Mouse (Mus musculus) urinary bladder, postnatal 25 days (tissue): ENCODE measurements around the gene Pex26.

Experiments used
- DNase-seq: peaks from one replicate; pipeline ENCODE4 v3.0.0; 2022; ENCODE audit warnings: low spot score

Pex26 gene

DNA sequence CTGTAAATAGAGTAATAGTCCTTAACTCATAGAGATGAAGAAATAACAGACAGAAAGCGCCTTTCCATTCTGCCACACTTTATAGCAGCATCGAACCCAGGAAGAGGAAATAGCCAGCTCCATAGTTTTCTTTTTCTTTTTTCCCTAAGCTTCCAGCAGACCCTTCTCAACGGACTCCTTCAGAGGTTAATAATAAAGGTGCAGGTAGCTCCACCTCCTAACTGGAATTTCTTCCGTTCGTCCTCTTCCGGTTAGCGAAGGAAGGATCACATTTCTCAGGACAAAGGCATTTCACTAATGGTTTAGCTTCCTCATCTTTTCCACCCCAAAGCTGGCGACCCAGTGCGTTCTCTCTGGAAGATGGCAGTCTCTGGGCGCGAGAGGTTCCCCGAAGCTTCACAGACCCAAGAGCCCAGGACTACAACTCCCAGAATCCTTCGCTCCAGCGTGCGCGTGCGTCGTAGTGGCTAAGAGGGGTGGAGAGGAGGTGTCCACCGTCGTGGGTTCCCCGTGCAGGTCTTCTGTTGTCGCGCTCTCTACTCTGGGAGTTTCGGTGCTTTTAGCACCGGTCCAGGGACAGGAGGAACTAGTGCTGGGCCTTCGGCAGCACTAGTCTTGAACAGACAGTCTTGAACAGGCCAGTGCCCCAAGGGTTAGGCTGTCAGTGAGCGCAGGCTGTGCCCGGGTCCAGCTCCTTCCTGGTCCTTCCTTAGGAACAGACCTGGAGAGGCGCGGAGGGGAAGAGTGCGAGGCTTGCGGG is at the start of gene Pex26:
Gene Pex26 (plus strand): TSS at position 254 of the 760 bp plus-strand sequence.
- DNase-seq = peak; percentile 84

DNA sequence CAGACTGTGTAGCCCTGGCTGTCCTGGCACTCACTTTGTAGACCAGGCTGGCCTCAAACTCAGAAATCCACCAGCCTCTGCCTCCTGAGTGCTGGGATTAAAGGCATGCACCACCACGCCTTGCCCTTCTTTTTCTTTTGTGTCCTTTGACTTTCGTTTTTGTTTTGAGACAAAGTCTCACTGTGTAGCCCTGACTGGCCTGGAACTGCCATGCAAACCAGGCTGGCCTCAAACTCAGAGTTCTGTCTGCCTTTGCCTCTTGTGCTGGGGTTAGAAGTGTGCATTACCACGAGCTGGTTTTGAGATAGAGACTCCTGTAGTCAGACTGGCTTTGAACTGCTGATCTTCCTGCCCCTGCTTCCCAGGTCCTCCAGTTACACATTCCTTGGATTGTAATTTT is 49.2 kb upstream of the Pex26 start:
- DNase-seq = no peak

DNA sequence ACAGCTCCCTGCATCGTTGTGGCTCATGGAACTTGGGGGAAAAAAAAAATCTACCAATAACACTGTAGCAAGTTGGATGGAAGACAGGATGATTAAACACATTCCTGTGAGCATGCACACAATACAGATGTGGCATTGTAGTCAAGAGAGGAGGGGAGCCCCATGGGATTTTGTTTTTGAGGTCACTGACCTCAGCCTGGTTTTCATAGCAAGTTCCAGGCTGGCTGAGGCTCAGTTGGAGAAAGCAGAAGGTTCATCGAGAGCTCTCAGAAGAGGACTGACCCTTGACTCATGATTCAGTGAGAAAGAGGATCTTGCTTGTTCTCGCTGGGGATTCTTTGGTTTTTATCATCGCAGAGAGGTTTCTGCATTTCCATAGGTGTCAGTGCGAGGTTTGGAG is 48.6 kb upstream of the Pex26 start:
- DNase-seq = no peak

DNA sequence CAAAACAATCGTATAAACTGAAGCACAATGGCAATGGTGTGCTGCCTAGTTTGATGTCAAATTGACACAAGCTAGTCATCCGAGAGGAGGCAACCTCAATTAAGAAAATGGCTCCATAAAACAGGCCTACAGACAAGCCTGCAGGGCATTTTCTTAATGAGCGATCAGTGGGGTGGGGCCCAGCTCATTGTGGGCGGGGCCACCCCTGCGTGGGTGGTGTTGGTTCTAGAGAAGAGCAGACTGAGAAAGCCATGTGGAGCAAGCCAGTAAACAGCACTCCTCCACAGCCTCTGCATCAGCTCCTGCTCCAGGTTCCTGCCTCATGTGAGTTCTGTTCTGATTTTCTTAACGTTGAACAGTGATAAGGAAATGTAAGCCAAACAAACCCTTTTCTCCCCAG is 46.2 kb upstream of the Pex26 start:
- no peak for DNase-seq

DNA sequence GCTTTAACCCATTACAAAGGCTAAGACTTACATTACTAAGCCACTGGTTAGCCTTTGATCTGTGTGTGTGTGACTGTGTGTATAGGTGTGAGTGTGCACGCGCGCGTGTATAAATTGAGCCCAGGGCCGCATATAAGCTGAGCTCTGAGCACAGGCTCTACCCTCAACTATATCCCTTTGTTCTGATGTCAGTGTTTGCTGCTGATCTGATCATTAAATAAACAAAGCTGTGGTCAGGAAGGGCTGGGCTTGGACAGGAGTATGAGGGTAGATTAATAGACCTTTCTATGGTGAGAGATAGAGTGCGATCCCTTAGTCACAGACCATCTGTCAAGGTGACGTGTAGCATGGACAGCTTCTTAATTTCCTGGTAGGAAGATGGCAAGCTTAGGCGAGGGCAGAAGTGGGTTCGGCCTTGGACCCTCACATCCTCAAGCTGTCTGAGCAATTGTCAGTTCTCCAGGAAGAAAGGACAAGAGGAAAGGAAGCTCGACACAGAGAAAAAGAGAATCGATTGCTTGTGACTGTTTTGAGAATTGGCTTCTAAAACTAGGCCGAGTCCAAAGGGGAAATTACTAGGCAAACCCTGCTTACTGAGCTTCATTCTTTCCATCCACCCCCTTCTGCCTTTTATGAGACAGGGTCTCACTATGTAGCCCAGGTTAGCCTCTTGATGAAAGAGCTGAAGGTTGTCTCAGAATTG is 45.0 kb upstream of the Pex26 start:
- no peak for DNase-seq

DNA sequence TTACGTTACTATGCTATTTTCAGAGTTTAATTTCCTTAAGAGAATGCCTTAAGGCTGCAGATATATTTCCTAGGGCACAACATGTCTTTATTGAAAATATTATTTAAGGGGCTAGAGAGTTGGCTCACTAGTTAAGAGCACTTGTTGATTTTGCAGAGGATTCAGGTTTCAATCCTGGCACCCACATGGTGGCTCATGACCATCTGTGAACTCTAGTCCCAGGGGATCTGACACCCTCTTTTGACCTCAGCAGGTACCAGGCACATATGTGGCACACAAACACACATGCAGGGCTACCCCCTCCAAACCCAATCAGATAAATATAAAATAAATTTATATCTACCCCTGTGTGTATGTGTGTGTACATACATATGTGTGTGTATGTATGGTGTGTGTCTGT is 44.2 kb upstream of the Pex26 start:
- no peak for DNase-seq

DNA sequence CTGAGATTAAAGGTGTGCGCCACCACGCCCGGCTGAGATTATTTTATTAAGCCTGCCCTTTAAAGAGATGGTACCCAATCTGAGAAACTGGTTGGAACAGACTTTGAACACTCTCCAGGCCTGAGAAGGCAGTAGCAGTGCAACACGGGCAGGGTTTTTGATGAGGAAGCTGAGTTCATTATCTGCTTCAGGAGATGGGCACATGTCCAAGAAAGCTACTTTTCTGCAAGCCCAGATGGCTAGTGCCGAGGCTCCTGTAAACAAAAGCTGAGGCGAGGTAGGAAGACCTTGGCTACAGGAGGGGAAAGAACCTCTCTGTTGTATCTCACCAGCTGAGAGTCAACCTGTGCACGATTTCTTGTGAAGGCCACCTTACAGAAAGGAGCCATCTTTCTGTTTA is 41.2 kb upstream of the Pex26 start:
- DNase-seq = no peak

DNA sequence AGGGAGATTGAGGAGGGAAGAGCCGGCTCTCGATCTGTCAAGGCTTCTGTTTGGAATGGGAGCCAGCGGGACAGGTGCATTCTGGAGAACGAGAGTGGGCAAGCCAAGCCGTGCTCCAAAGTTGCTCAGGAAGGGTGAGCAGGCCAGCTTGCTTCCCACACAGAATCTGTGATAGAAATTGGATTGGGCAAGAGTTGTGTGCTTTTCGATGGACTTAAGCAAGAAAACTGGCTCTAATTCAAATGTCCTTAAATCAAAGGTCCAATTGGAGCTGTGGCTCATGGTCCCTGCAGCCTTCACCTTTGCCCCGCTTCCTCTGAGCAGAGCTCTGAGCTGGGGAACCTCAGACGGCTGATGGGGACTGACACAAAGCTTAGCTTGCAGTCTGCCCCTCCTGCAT is 40.0 kb upstream of the Pex26 start:
- DNase-seq = no peak

DNA sequence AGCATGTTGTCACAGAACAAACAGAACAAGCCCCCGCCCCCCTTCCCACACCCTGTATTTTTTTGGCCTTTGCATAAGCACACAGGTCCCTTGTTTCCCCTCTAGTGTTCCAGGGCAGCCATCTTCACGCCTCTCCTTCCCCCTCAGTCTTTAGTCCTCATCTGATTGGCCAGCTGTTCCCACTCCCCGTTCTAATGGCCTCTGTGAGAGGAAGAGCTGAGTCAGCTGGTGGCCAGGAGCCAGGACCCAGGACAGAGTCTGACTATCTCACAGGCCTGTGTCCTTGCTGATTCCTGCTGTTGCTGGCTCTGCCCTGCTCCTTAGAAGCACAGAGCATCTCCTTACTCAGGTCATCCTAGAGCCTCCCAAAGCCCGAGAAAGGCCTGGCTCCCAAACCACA is 39.4 kb upstream of the Pex26 start:
- DNase-seq = no peak

DNA sequence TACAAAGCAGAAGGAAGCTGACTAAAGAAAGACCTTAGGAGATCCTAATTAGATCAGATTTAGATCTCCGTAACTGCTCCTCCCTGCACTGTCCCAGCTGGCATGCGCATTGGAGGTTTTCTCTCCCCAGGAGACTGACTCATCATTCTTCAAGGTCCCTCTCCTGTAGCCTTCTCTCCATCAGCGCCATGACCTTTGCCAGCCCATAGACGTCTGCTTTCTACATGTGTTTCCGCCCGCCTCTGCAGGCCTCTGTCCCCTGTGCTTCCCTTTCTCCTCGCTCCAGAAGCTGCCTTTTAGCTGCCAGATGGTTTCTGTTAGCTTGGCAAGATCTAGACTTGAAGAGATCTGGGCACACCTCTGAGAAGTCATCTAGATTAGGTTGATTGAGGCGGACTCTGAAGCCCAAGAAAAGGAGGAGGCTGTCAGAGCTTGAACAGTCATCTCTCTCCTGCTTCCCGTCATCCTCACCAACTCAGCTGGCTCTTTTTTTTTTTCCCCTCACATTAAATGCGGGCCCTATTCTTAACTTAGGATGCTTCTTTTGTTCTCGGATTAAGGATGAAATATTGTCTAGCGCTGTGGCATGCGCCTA is 38.4 kb upstream of the Pex26 start:
- no peak for DNase-seq

DNA sequence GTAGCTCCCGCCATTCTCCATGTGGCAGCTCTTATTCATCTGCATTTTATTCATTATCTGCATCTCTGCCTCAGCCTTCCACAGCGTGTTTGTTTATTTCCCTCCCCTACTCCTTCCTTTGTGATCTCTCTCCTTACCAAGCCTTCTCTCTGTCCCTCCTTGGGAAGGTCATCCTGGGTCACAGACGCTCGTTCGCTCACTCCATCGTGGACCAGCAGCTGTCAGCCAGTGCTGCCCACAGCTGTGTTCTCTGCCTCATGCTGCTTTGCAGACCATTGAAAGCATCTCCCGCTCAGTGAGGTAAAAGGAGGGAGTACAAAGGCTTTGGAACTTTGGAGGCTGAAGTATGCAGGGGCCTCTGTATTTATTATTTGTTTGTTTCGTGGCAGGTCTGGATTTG is 37.6 kb upstream of the Pex26 start:
- no peak for DNase-seq

DNA sequence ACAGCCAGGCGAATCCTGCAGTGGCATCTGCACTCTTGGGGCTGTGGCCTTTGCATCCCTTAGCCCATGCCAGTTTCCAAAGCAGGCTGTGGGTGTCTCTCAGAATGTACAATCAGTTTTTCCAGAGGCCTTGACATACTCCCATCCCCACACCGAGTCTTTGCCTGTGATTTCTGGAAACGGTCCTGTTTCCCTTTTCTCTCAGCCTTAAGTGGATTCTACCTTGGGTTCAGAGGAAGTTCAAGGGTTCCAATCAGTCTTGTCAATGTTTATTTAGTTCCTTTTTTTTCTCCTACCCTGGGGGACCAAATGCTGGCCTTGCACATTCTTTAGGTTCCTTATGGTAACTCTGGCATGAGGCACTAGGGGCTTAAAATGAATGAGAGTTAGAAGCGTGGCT is 36.7 kb upstream of the Pex26 start:
- DNase-seq = no peak

DNA sequence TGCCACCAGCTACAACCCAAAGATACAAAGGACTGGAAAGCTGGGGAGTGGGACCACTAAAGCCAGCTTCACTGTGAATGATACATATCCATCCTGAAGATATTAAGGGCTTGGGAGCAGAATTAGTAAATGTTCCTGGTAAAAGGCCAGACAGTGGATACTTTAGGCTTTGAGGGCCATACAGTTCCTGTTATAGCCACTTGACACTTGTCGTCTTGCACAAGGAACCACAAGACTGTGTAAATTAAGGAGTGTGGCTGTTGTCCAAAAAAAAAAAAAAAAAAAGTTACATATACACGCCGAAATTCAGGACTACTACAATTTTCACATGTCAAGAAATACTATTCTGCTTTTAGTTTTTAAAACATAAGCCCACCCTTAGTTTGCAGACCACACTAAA is 35.1 kb upstream of the Pex26 start:
- no peak for DNase-seq

DNA sequence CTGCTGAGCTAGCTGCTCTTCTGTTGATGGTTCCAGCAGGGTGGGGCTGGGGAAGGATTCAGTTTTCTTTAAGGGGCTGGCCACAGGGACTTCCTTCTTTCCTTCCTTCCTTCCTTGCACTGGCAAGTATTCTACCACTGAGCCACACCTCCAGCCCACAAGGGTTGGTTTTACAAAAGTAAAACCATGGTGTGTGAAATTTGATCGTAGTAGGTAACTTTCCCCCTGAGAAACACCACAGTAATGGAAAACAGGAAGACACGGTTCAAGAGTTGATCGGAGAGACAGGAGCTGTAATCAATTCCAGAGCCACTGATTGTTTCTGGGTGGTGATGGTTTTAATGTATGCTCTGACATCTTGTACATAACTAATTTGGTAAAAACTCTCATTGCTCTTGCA is 34.0 kb upstream of the Pex26 start:
- no peak for DNase-seq

DNA sequence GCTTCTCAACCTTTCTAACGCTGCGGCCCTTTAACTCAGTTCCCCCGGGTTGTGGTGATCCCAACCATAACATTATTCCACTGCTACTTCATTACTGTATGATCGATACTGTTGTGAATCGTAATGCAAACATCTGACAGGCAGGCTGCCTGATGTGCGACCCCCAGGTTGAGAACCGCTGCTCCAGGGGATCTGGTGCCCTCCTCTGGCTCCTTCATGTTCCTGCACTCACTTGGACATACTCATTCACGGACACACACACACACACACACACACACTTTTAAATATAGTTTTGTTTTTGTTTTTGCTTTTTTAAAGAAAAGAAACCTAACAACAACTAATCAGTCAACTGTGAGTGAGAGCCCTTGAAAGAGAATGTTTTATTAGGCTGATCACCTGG is 33.3 kb upstream of the Pex26 start:
- no peak for DNase-seq

DNA sequence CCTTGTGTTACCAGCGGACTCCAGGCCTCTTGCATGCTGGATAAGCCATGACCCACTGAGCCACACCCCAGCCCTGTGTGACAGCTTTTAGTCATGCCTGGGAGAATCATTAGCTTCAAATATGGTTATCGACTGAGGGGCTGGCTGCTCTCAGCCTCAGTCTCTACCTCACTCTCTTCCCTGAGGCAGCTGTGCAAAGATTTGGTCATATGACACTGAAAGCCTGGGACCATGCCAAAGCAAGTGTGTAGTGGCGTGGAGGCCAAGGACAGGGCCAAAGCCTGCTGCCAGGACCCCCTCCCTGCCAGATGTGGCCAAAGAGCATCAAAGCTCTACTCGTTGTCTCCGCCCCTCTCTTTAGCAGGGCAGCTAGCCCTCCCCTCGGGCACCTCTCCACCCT is 31.7 kb upstream of the Pex26 start:
- DNase-seq = no peak

DNA sequence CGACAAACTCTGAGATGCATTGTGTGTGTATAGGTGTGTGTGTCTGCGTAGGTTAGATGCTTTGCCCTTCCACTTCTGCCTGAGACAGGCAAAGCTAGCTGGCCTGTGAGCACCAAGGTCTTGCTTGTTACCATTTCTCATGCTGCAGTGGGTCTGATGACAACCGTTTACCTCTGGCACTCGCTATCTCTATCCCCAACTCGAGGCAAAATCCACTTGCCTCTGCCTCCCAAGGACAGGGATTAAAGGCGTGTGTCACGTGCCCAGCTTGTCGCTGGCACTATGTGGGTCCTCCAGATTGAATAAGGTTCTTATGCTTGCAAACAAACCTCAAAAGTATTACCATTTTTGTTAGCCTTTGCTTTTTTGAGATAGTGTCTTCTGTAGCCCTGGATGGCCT is 30.3 kb upstream of the Pex26 start:
- DNase-seq = no peak

DNA sequence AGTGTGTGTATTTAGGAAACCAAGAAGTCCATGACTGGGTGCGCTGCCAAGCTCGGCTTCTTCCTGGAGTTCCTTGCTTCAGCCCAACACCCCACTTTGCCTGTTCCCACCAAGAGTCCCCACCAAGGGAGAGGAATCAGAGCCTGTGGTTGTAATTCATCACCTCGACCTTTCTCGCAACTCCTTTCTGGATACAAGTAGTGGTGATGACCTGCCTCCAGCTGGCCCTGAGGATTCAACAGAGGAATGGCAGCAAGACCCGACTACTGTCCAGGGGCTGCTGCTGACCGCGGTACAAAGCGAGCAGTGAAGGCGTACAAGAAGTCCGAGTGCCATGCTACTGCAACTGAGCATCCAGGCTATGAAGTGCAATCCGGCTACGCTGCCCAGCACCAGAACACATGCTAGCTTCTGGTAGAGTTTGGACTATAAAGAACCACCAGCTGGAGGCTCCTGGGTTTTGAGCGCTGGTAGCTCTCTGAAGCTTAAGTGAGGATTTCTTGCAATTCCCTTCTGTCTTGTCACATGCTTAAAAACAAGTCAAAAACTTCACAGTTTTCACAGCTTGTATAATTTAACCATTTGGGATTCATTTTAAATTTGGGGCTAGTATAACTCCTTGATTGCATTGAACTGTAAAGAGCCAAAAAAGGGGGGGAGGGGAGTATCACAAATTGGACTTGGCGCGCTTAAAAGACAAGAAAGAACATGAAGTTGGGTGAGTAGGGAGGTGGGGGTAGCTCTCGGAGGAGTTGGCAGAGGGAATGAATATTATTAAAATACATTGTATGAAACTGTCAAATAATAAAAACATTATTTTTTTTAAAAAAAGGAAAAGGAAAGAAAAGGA is 28.8 kb upstream of the Pex26 start:
- no peak for DNase-seq

DNA sequence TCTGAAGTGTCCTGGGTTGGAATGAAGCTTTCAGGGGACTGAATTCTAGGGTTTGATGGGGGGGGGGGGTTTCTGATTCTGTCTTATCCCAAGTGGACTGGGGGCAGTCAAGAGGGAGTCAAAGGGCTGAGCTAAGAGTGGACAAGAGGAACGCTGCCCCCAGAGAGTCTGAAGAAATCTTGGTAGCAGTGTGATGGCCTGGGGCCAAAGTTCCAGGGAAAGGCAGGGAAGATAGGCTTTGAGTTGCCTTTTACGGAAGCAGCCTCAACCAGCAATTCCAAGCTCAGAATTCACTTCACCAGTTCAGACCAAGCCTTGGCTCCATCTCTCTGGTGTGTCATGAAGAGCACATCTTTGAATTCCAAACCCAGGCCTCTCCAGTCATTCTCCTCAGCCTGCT is 27.4 kb upstream of the Pex26 start:
- DNase-seq = no peak

DNA sequence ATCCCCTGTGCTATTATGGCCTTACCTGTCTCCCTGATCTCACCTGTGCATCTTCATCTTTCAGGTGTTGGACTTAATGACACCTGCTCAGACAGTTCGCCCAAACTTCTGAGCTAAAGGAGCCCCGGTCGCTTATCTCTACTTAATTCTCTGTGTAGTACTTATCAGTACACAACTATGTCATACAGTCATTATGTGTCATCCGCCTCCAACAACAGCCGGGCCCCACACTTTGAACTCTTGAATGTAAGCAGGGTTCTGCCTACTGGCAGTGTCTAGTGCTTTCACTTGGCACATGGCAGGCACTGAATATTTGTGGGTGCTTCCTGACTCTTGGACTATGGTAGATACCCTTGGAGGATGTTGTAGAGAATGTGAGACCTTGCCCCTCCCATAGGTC is 23.9 kb upstream of the Pex26 start:
- no peak for DNase-seq

DNA sequence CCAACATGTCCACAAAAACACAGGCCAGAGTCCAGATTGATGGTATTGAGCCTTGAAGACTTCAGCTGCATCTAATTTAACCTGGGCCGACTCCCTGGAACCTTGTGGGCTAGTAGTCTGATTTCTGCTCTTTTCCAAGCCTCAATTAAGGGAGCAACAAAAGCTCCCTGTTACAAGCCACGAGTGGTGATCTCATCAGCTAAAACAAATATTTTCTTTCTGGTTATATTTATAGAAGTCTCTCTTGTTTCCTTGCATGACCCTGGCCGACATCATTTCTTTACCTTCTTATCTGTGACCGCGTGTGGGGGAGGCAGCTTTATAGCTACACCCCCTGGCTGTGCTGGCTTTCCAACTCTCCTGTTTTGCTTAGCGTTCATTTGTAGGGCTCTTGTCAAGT is 23.3 kb upstream of the Pex26 start:
- no peak for DNase-seq

DNA sequence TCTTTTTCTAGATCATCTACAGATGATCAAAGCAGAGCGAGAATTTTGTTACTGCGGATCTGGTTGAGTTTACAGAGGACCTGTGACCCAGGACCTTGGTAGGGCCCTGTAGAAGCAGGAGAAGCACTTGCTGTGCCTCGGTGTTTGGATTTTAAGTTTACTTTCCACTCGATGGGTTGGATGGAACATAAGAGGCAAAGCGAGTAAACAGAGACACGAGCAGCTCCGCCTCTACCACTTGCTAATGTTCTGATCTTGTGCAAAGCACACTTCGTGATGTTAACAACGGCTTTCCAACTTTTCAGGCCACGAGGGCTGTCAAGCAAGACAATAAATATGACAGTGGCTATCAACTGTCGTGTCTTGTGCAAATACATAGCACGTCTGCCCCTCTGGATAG is 20.9 kb upstream of the Pex26 start:
- DNase-seq = no peak

DNA sequence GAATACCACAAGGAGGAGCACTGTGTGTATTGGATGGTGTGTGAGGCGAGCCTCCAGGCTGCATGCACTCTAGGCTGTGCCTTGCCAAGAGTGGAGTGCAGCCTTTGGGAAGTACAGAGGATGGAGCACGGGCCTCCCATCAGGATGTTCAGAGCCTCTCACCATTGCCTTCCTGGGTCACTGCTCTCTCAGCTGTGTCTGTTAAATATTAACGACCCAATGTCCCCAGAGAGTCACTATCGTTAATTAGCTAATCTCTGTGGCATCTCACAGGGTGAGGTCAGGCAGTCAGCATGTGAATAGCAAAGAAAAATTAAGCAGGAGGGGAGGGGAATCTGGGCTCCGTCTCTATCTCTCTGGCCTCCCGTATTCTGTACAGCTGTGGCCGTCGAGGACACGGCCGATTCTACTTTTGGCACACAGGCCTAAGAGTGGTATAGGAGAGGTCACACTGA is 17.3 kb upstream of the Pex26 start:
- DNase-seq = no peak
